Mouse (Mus musculus) granulocyte monocyte progenitor cell, adult 5-6 weeks (primary cell): ENCODE data around the gene Wtap. TPM values are rescaled to one million over a fixed set of nuclear protein-coding genes. Genes with fewer than 3 reads are reported as not detected.
"Not testable (repeated sequence)": the region's sequence is repeated elsewhere in the genome, so short reads cannot be mapped to it uniquely, and the experiment has no call there.

ENCODE experiments used
- ATAC-seq: replicated peaks from 2 replicates; pipeline ENCODE4 v1.8.0; 2016; ENCODE audit warnings: mild to moderate bottlenecking, moderate TSS enrichment, inconsistent platforms; ENCODE audit not compliant: poor library complexity, severe bottlenecking
- total RNA-seq, 2 experiments: library from RNA; stranded (forward) in 1 of 2; stranded (reverse) in 1 of 2; fragments of 200-712, 200-1000 nt in 1 of 2; fragments of >200 nt in 1 of 2; fragmentation: Nextera tagmentation in 1 of 2; gene quantifications; 2 replicates each; pipeline ENCODE4 v1.2.3; 2014 to 2017

Gene Wtap
- total RNA-seq, 2 experiments from 2014 or later = 83.4 to 208 TPM

- no peak for ATAC-seq
These were observed 26.8 kb downstream of the Wtap start for GRCm38 (mm10) chr17:12967173-12967572.

- ATAC-seq = no peak
These were observed 30.5 kb downstream of the Wtap start for GRCm38 (mm10) chr17:12963476-12963875.

GRCm38 (mm10) chr17:12960331-12960873, 33.6 kb downstream of the Wtap start, which contains the start of gene Acat2:
Acat2 (minus strand) TSS chr17:12960747.
- ATAC-seq = peak; percentile 92

- ATAC-seq = peak; percentile 21; the same call in 1 of the 2 replicates
These were observed 34.6 kb downstream of the Wtap start for GRCm38 (mm10) chr17:12959377-12959776.

- no peak for ATAC-seq
These were observed 37.3 kb downstream of the Wtap start for GRCm38 (mm10) chr17:12956664-12957063.

GRCm38 (mm10) chr17:12949669-12950068, 44.3 kb downstream of the Wtap start:
- no peak for ATAC-seq

- no peak for ATAC-seq
These were observed 51.4 kb downstream of the Wtap start for GRCm38 (mm10) chr17:12942459-12943162.

- ATAC-seq = no peak
These were observed 52.3 kb downstream of the Wtap start for GRCm38 (mm10) chr17:12941543-12942260.

GRCm38 (mm10) chr17:12940151-12940805, 53.7 kb downstream of the Wtap start, which contains the start of gene Acat3:
Acat3 (minus strand) TSS chr17:12940600.
- ATAC-seq = peak; percentile 66

- ATAC-seq = peak; percentile 32
These were observed 54.4 kb downstream of the Wtap start for GRCm38 (mm10) chr17:12939377-12940148.

GRCm38 (mm10) chr17:12938077-12938476, 55.9 kb downstream of the Wtap start:
- no peak for ATAC-seq

GRCm38 (mm10) chr17:12937412-12937970, 56.5 kb downstream of the Wtap start:
- no peak for ATAC-seq

- no peak for ATAC-seq
These were observed 58.2 kb downstream of the Wtap start for GRCm38 (mm10) chr17:12935719-12936118.

GRCm38 (mm10) chr17:12931576-12931975, 62.4 kb downstream of the Wtap start:
- ATAC-seq = not testable (repeated sequence)

- no peak for ATAC-seq
These were observed 68.2 kb downstream of the Wtap start for GRCm38 (mm10) chr17:12925703-12926180.

- no peak for ATAC-seq
These were observed 69.0 kb downstream of the Wtap start for GRCm38 (mm10) chr17:12925001-12925400.

GRCm38 (mm10) chr17:12921073-12921472, 72.9 kb downstream of the Wtap start:
- peak; percentile 72 for ATAC-seq
